Mouse (Mus musculus) testis, postnatal 14 days (tissue): Measurements from ENCODE around the gene Cdkn2aipnl.
A peak's percentile ranks its signal among the peaks of the same experiment; 100 is the strongest.

Experiments used
- DNase-seq: peaks from one replicate; pipeline ENCODE4 v3.0.0; 2021; ENCODE audit warnings: low spot score

The Cdkn2aipnl gene

GRCm38 (mm10) chr11:51967443-51968401 is at the start of gene Cdkn2aipnl:
TSS of gene Cdkn2aipnl (plus strand) at chr11:51967661.
- peak; percentile 93 for DNase-seq

- no peak for DNase-seq
Measured at GRCm38 (mm10) chr11:51917951-51918350, 49.5 kb upstream of the Cdkn2aipnl start.

GRCm38 (mm10) chr11:51918576-51918975 is 48.9 kb upstream of the Cdkn2aipnl start:
- no peak for DNase-seq

- no peak for DNase-seq
Measured at GRCm38 (mm10) chr11:51921355-51922125, 45.9 kb upstream of the Cdkn2aipnl start.

- DNase-seq: no peak
Measured at GRCm38 (mm10) chr11:51922421-51922841, 45.0 kb upstream of the Cdkn2aipnl start.

- DNase-seq: no peak
Measured at GRCm38 (mm10) chr11:51925595-51925994, 41.9 kb upstream of the Cdkn2aipnl start.

- DNase-seq: no peak
Measured at GRCm38 (mm10) chr11:51926385-51926784, 41.1 kb upstream of the Cdkn2aipnl start.

- DNase-seq: no peak
Measured at GRCm38 (mm10) chr11:51927106-51927505, 40.4 kb upstream of the Cdkn2aipnl start.

- DNase-seq: no peak
Measured at GRCm38 (mm10) chr11:51931138-51931537, 36.3 kb upstream of the Cdkn2aipnl start.

- DNase-seq: no peak
Measured at GRCm38 (mm10) chr11:51931790-51932189, 35.7 kb upstream of the Cdkn2aipnl start.

- DNase-seq: no peak
Measured at GRCm38 (mm10) chr11:51934230-51934629, 33.2 kb upstream of the Cdkn2aipnl start.

- DNase-seq: no peak
Measured at GRCm38 (mm10) chr11:51935636-51936434, 31.6 kb upstream of the Cdkn2aipnl start.

GRCm38 (mm10) chr11:51937361-51937781 is 30.1 kb upstream of the Cdkn2aipnl start:
- no peak for DNase-seq

- no peak for DNase-seq
Measured at GRCm38 (mm10) chr11:51938817-51939589, 28.5 kb upstream of the Cdkn2aipnl start.

GRCm38 (mm10) chr11:51939590-51939955 is 27.9 kb upstream of the Cdkn2aipnl start:
- no peak for DNase-seq

GRCm38 (mm10) chr11:51940511-51940955 is 26.9 kb upstream of the Cdkn2aipnl start:
- no peak for DNase-seq

GRCm38 (mm10) chr11:51942602-51943499 is 24.6 kb upstream of the Cdkn2aipnl start:
- DNase-seq: peak; percentile 30

- DNase-seq: no peak
Measured at GRCm38 (mm10) chr11:51943500-51943841, 24.0 kb upstream of the Cdkn2aipnl start.

- no peak for DNase-seq
Measured at GRCm38 (mm10) chr11:51944239-51944638, 23.2 kb upstream of the Cdkn2aipnl start.

- no peak for DNase-seq
Measured at GRCm38 (mm10) chr11:51945548-51945947, 21.9 kb upstream of the Cdkn2aipnl start.
